Mouse (Mus musculus): ENCODE data around the gene Trak1.

- TF ChIP-seq CHD2 (IDR thresholded peaks at IDR 0.05; ENCODE audit: low read depth, low read length) (no peak), ZNF384 (IDR thresholded peaks at IDR 0.05; ENCODE audit: low read depth, low read length) (no peak), MAFK (IDR thresholded peaks at IDR 0.05; ENCODE audit: insufficient read depth, low read depth, low read length) (no peak)
Measured at GRCm38 (mm10) chr9:121343122-121343876, 46.0 kb downstream of the Trak1 start.

All from ES-E14 (cell line).